11 mouse cellular contexts compared by ENCODE assay signal in genomic region chr11:44746731-44747130, GRCm38 (mm10).
A peak's percentile ranks its signal among the peaks of the same experiment; 100 is the strongest.
DNase-seq lines count a peak whose midpoint lies in the region; ATAC-seq and TF ChIP-seq lines count a peak whose summit lies in the region.
"Had no signal": no experiment of that assay in that cellular context is flagged by ENCODE, and none has a peak within 500 bp of the region (broad histone marks: within the 10 kb centered on the region; RNA-seq: fewer than 3 reads in every experiment).

No protein-coding gene starts in this region.

- H3K9me3 ChIP-seq in midbrain, embryonic 12.5 days: no peaks in the 10 kb centered on the region
- no peaks in the 10 kb centered on the region for H3K9me3 ChIP-seq in midbrain, postnatal 0 days (ENCODE audit: low read length)
- H3K9me3 ChIP-seq in heart, embryonic 14.5 days (ENCODE audit: control insufficient read depth, low read length): no peaks in the 10 kb centered on the region
- no peaks in the 10 kb centered on the region for H3K9me3 ChIP-seq in neural tube, embryonic 13.5 days

- no peak overlapping the region for H3K4me2 ChIP-seq in midbrain, embryonic 12.5 days (replicated peaks)
- H3K4me2 ChIP-seq in midbrain, postnatal 0 days (ENCODE audit: low read depth, low read length, poor library complexity, severe bottlenecking): no peak overlapping the region
- H3K4me2 ChIP-seq in heart, embryonic 14.5 days (ENCODE audit: low read length): no peak overlapping the region
- no peak overlapping the region for H3K4me2 ChIP-seq in neural tube, embryonic 13.5 days

- intact Hi-C loops in gastrocnemius, adult 2 months (cut with DNase I): no loop called here

- TF ChIP-seq CTCF in gastrocnemius, adult 2 months (IDR thresholded peaks at IDR 0.05): no peak
- TF ChIP-seq CTCF in midbrain, postnatal 0 days (IDR thresholded peaks at IDR 0.05): no peak

- ATAC-seq in midbrain, embryonic 12.5 days (ENCODE audit: low FRiP score, low read depth): peak; percentile 86
- ATAC-seq in midbrain, postnatal 0 days (ENCODE audit: low FRiP score): no peak
- ATAC-seq in heart, embryonic 14.5 days (ENCODE audit: insufficient number of reproducible peaks, insufficient read depth, low FRiP score, low read depth): peak; percentile 26; the same call in 1 of the 2 replicates
- no peak for ATAC-seq in neural tube, embryonic 13.5 days (ENCODE audit: low read depth)

- DNase-seq in gastrocnemius, adult 2 months: no peak
- no peak for DNase-seq in gastrocnemius, postnatal 10 days
- DNase-seq in midbrain, postnatal 0 days (ENCODE audit: low spot score): no peak
- no peak for DNase-seq in layer of hippocampus, adult 11-12 months (ENCODE audit: low spot score)
- DNase-seq in urinary bladder, adult 2 months (ENCODE audit: low spot score): no peak
- DNase-seq: cerebellum, adult 9-11 months; gastrocnemius, postnatal 25 days; kidney, adult 2 months had no signal

- H3K4me3 ChIP-seq in gastrocnemius, adult 2 months: no peak overlapping the region
- no peak overlapping the region for H3K4me3 ChIP-seq in midbrain, embryonic 12.5 days
- H3K4me3 ChIP-seq in midbrain, postnatal 0 days (ENCODE audit: low read depth, low read length): no peak overlapping the region
- no peak overlapping the region for H3K4me3 ChIP-seq in heart, embryonic 14.5 days (ENCODE audit: control insufficient read depth in 1 of 2, insufficient read depth in 1 of 2, low read depth in 1 of 2, low read length in 2 of 2)
- H3K4me3 ChIP-seq in neural tube, embryonic 13.5 days: no peak overlapping the region

- no peak overlapping the region for H3K9ac ChIP-seq in midbrain, embryonic 12.5 days (replicated peaks)
- no peak overlapping the region for H3K9ac ChIP-seq in midbrain, postnatal 0 days (replicated peaks; ENCODE audit: low read length, poor library complexity, severe bottlenecking)
- no peak overlapping the region for H3K9ac ChIP-seq in heart, embryonic 14.5 days (ENCODE audit: low read length)
- H3K9ac ChIP-seq in neural tube, embryonic 13.5 days: no peak overlapping the region

- WGBS in midbrain, embryonic 12.5 days: 11% methylated on average over 3 of the region's 3 CpGs
- WGBS in midbrain, postnatal 0 days: 28% methylated on average over 3 of the region's 3 CpGs
- 12% methylated on average over 3 of the region's 3 CpGs for WGBS in heart, embryonic 14.5 days
- WGBS in neural tube, embryonic 13.5 days: 17% methylated on average over 3 of the region's 3 CpGs

- H3K27ac ChIP-seq in gastrocnemius, adult 2 months: 0 out of 2 replicates have a peak overlapping the region, but pooled peaks have one; percentile 24
- peak overlapping the region; percentile 68 for H3K27ac ChIP-seq in midbrain, embryonic 12.5 days (replicated peaks)
- H3K27ac ChIP-seq in midbrain, postnatal 0 days (ENCODE audit: low read depth, low read length): no peak overlapping the region
- H3K27ac ChIP-seq in heart, embryonic 14.5 days (replicated peaks in 1 of 2; ENCODE audit: control insufficient read depth in 1 of 2, insufficient read depth in 1 of 2, low read depth in 2 of 2, low read length in 2 of 2): no peak overlapping the region
- H3K27ac ChIP-seq in neural tube, embryonic 13.5 days (replicated peaks): 0 out of 2 replicates have a peak overlapping the region, but pooled peaks have one; percentile 14

- no peaks in the 10 kb centered on the region for H3K36me3 ChIP-seq in midbrain, embryonic 12.5 days
- H3K36me3 ChIP-seq in midbrain, postnatal 0 days (ENCODE audit: insufficient read depth, low read length): no peaks in the 10 kb centered on the region
- H3K36me3 ChIP-seq in heart, embryonic 14.5 days (ENCODE audit: control insufficient read depth, insufficient read depth, low read length): no peaks in the 10 kb centered on the region
- no peaks in the 10 kb centered on the region for H3K36me3 ChIP-seq in neural tube, embryonic 13.5 days

- peaks cover 12% of the 10 kb centered on the region; the same call in 1 of the 2 replicates for H3K4me1 ChIP-seq in midbrain, embryonic 12.5 days
- no peaks in the 10 kb centered on the region for H3K4me1 ChIP-seq in midbrain, postnatal 0 days (ENCODE audit: insufficient read depth, low read length)
- no peaks in the 10 kb centered on the region for H3K4me1 ChIP-seq in heart, embryonic 14.5 days (ENCODE audit: control insufficient read depth in 2 of 2, insufficient read depth in 2 of 2, low read length in 2 of 2)
- H3K4me1 ChIP-seq in neural tube, embryonic 13.5 days (replicated peaks): peaks cover 72% of the 10 kb centered on the region

- H3K27me3 ChIP-seq in midbrain, embryonic 12.5 days: no peaks in the 10 kb centered on the region
- H3K27me3 ChIP-seq in midbrain, postnatal 0 days (ENCODE audit: insufficient read depth, low read length): no peaks in the 10 kb centered on the region
- H3K27me3 ChIP-seq in heart, embryonic 14.5 days (ENCODE audit: control insufficient read depth, insufficient read depth, low read length): no peaks in the 10 kb centered on the region
- H3K27me3 ChIP-seq in neural tube, embryonic 13.5 days: no peaks in the 10 kb centered on the region

Comparison
In these comparisons a context has a peak if more than half of its experiments do, and no peak if none do; other contexts are left out.
1. H3K27ac ChIP-seq: peak in gastrocnemius, adult 2 months (single experiment), midbrain, embryonic 12.5 days (single experiment) and neural tube, embryonic 13.5 days (single experiment); none in midbrain, postnatal 0 days (single experiment) and heart, embryonic 14.5 days (0 of 2).
2. ATAC-seq: peak in midbrain, embryonic 12.5 days (single experiment) and heart, embryonic 14.5 days (single experiment); none in midbrain, postnatal 0 days (single experiment) and neural tube, embryonic 13.5 days (single experiment).